Mouse (Mus musculus) mature B cell (primary cell): Measurements from ENCODE around the gene Atg4a-ps.

Source experiments
- in situ Hi-C: fragments of 300-500 bp; cut with MboI; formaldehyde crosslinking; loops from 2 replicates; pipeline ENCODE4 v1.14.3; 2019

The Atg4a-ps gene

GRCm38 (mm10) chr3:103626481-103626880 lies 19.4 kb downstream of the Atg4a-ps start:
- in situ Hi-C loops, result no loop called here

GRCm38 (mm10) chr3:103625169-103625568 lies 20.7 kb downstream of the Atg4a-ps start:
- in situ Hi-C loops, result no loop called here

- in situ Hi-C loops, result no loop called here
Measured at GRCm38 (mm10) chr3:103624591-103625051, 21.2 kb downstream of the Atg4a-ps start.

- in situ Hi-C loops, result no loop called here
Measured at GRCm38 (mm10) chr3:103623893-103624470, 21.9 kb downstream of the Atg4a-ps start.

- in situ Hi-C loops, result no loop called here
Measured at GRCm38 (mm10) chr3:103620101-103620500, 25.8 kb downstream of the Atg4a-ps start.

GRCm38 (mm10) chr3:103616981-103617380 lies 28.9 kb downstream of the Atg4a-ps start:
- in situ Hi-C loops, result no loop called here

DNA sequence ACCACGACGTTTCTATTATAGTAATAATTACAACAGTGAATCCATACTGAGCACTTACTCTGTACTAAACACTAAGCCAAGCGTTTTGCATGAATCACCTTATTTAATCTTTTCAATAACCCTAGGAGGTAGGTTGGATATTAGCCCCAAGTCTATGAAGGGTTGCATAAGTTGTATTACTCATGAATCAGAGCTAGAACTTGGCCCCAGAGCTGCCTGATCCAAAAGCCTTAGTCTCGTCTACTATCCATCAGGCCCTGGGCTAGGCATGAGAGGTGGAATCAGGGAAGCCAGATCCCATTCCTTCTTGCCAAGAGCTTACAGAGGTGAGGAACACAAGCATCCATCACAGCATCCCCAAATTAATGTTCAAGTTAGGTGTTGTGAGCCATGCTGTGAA lies 30.2 kb downstream of the Atg4a-ps start:
- in situ Hi-C loops, result no loop called here

- in situ Hi-C loops, result no loop called here
Measured at GRCm38 (mm10) chr3:103612636-103613355, 33.1 kb downstream of the Atg4a-ps start.

DNA sequence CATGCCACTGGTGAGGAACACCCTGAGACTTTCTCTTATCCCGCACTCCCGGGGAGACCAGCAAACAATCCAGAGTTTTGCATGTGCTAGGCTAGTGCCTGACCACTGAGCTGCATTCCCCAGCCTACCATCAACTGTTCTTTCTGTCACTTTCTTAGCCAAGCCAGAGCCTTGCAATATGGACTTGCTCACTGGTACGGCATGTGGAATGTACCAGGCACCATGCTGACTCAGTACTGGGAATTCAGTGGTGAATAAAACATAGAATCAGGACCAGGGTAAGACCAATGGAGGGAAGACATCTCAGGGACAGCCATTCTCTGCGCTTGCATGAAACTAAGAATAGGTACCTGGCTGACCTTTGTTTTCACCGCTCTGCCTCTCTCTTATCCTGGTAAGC lies 35.6 kb downstream of the Atg4a-ps start:
- in situ Hi-C loops, result no loop called here

DNA sequence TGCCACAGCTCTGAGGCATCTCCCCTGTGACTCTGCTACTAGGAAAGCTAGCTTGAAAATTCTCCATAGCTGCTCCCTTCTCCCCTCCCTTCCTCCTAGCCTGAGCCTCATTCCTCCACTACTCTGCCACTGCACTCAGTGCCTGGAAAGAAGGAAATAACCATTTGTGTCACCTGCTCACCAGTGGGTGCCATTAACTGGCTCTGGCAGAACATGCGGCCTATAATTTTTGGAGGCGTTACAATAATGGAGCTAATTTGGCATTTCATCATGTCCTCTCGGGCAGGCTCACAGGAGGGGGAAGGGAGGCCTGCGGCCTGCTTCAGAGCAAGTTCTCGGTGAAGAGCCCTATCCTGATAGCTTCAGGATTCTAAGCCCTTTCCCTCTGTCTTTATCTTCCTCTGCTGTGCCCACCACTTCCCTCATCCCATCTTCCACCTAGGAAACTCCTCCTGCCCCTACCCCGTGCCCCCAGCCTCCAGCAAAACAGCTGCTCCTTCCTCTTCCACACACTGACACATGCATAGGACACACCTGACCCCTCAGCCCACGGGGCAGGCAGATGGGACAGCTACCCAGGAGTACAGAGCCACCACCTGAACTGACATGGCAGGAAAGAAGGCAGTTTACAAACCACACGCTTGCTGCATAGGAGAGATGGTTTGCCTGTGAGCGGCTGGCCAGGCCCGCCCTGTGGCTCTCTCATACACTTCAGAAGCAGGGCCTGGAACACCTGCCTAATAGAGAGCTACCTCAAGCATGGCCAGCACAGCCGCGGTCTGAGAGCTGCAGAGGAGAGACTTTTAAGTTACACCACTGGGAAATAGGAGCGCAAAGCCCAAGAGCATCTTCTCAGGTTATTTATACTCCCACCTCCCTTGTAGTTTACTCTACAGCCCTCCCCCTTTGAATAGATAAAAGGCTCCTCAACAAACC lies 38.9 kb downstream of the Atg4a-ps start:
- in situ Hi-C loops, result no loop called here

DNA sequence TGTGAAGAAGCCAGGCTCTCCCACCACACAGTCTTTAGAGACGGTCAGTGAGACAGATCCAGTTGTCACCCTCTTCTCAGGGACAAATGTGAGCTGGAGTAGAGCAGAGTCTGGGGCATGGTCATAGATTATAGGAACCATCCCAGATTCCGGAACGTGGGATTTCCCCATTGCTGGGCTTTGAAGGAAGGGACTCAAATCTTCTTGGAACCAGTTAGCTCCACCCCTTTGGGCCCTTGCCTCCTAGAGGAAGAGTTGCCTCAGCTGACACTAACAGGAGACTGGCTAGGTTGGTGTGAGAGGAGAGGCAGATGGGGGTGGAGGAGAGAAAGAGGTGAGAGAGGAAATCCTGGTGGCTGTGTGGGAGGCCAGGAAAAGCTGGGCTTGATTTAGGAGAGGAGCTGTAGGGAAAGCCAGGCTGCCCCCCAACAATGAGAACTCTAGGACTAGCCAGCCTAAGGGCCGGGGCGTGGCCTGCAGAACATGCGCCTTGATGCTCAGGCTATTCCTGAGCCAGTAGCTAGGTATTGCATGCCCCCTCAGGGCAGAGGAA lies 39.7 kb downstream of the Atg4a-ps start:
- in situ Hi-C loops, result no loop called here

DNA sequence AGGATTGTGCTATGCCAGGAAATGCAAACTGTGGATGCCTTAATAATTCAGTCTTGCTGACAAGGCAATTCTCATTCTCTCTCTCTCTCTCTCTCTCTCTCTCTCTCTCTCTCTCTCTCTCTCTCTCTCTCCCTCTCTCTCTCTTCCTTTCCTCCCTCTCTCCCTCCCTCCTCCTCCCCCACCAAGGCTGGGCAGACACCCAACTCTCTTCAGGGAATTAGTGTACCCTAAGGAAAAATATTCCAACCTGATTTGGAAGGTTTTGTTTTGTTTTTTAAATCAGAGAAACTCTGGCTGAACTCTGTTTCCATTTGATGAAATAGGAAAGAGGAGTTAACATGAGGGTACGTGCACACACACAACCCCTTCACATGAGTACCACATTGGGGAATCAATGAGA lies 44.3 kb downstream of the Atg4a-ps start:
- in situ Hi-C loops, result no loop called here

GRCm38 (mm10) chr3:103601011-103601410 lies 44.9 kb downstream of the Atg4a-ps start:
- in situ Hi-C loops, result no loop called here

- in situ Hi-C loops, result no loop called here
Measured at GRCm38 (mm10) chr3:103597586-103597985, 48.3 kb downstream of the Atg4a-ps start.

GRCm38 (mm10) chr3:103595271-103595810 lies 50.5 kb downstream of the Atg4a-ps start:
- in situ Hi-C loops, result no loop called here
